Mouse (Mus musculus): Measurements from ENCODE around the gene Cdk14. TPM values are rescaled to one million over a fixed set of nuclear protein-coding genes. Genes with fewer than 3 reads are reported as not detected.

Gene Cdk14
- polyA plus RNA-seq, 1 experiment from 2014 or later = 47.3 TPM

GRCm38 (mm10) chr5:4754701-4755281 lies 665.3 kb downstream of the Cdk14 start:
- H3K4me3 ChIP-seq (ENCODE audit: low read length) = peak overlapping the region; percentile 89
- H3K27ac ChIP-seq (ENCODE audit: low read depth, low read length) = no peak overlapping the region
- no peaks in the 10 kb centered on the region for H3K36me3 ChIP-seq (ENCODE audit: control insufficient read depth, insufficient read depth, low read length)
- H3K9me3 ChIP-seq (ENCODE audit: control insufficient read depth, low read length) = no peaks in the 10 kb centered on the region
- H3K9ac ChIP-seq (ENCODE audit: low read depth, low read length) = peak overlapping the region; percentile 11; the same call in 1 of the 2 replicates
- WGBS = 35% methylated on average over 9 of the region's 9 CpGs
- peaks cover 11% of the 10 kb centered on the region for H3K4me1 ChIP-seq (ENCODE audit: control insufficient read depth, insufficient read depth, low read depth, low read length)
- H3K27me3 ChIP-seq (replicated peaks; ENCODE audit: control insufficient read depth, insufficient read depth, low read length) = peaks cover 1% of the 10 kb centered on the region; the same call in 1 of the 2 replicates
- peak overlapping the region; percentile 97 for H3K4me2 ChIP-seq (ENCODE audit: low read length)
- ATAC-seq = no peak

Small RNAs within 50 kb of the gene (microRNA-seq; reads per million reads assigned to microRNA genes)
- gene Gm25037 (not detected), gene Gm44483 (not detected)

Other genes with a start within 250 kb of the Cdk14 start
- not detected in 2 replicates for gene 1700015F17Rik, start 58.8 kb upstream of the Cdk14 start, polyA plus RNA-seq (2015; fragmentation: Nextera tagmentation; extraction: Ambion mirVana)
- gene Cldn12, start 94.6 kb upstream of the Cdk14 start, polyA plus RNA-seq (2015; fragmentation: Nextera tagmentation; extraction: Ambion mirVana) = 16.4 and 19.6 TPM in 2 replicates
- gene Gtpbp10, start 139.2 kb upstream of the Cdk14 start, polyA plus RNA-seq (2015; fragmentation: Nextera tagmentation; extraction: Ambion mirVana) = 16.1 and 16.5 TPM in 2 replicates
- gene Gm8773, start 153.5 kb upstream of the Cdk14 start, polyA plus RNA-seq (2015; fragmentation: Nextera tagmentation; extraction: Ambion mirVana) = 15.4 and 17.6 TPM in 2 replicates
- gene Cfap69, start 243.9 kb upstream of the Cdk14 start, polyA plus RNA-seq (2015; fragmentation: Nextera tagmentation; extraction: Ambion mirVana) = 8.3 and 10.8 TPM in 2 replicates